Mouse (Mus musculus): ENCODE results near the gene Smg7. TPM values are rescaled to one million over a fixed set of nuclear protein-coding genes. Genes with fewer than 3 reads are reported as not detected.
"Not testable (repeated sequence)": the region's sequence is repeated elsewhere in the genome, so short reads cannot be mapped to it uniquely, and the experiment has no call there.

The Smg7 gene
- polyA plus RNA-seq, 1 experiment, result 53.7 TPM

- DNase-seq (ENCODE audit: low read depth), result peak; percentile 69
- TF ChIP-seq POLR2A (IDR thresholded peaks at IDR 0.05; ENCODE audit: borderline replicate concordance, extremely low read depth, insufficient read depth, insufficient read length, poor library complexity, severe bottlenecking) (no peak), CTCF (IDR thresholded peaks at IDR 0.05; ENCODE audit: borderline replicate concordance, extremely low read depth, insufficient read depth, insufficient read length) (no peak)
These were observed 1.2 kb upstream of the Smg7 start for GRCm38 (mm10) chr1:152903591-152904135.

- TF ChIP-seq CTCF (IDR thresholded peaks at IDR 0.05; ENCODE audit: borderline replicate concordance, extremely low read depth, insufficient read depth, insufficient read length) (no peak), POLR2A (IDR thresholded peaks at IDR 0.05; ENCODE audit: borderline replicate concordance, extremely low read depth, insufficient read depth, insufficient read length, poor library complexity, severe bottlenecking) (peak; percentile 73)
- DNase-seq (ENCODE audit: low read depth), result peak; percentile 99
These were observed 445 bp upstream of the Smg7 start for GRCm38 (mm10) chr1:152902665-152903516.

- TF ChIP-seq CTCF (IDR thresholded peaks at IDR 0.05; ENCODE audit: borderline replicate concordance, extremely low read depth, insufficient read depth, insufficient read length), result no peak
- no peak for TF ChIP-seq POLR2A (IDR thresholded peaks at IDR 0.05; ENCODE audit: borderline replicate concordance, extremely low read depth, insufficient read depth, insufficient read length, poor library complexity, severe bottlenecking)
These were observed 1.1 kb downstream of the Smg7 start for GRCm38 (mm10) chr1:152901419-152901764.

GRCm38 (mm10) chr1:152888086-152888485 is 14.4 kb downstream of the Smg7 start:
- not testable (repeated sequence) for DNase-seq (ENCODE audit: low read depth)

More at GRCm38 (mm10) chr1:152901419-152901764, 1.1 kb downstream of the Smg7 start:
- no peak for DNase-seq (ENCODE audit: low read depth)

DNA sequence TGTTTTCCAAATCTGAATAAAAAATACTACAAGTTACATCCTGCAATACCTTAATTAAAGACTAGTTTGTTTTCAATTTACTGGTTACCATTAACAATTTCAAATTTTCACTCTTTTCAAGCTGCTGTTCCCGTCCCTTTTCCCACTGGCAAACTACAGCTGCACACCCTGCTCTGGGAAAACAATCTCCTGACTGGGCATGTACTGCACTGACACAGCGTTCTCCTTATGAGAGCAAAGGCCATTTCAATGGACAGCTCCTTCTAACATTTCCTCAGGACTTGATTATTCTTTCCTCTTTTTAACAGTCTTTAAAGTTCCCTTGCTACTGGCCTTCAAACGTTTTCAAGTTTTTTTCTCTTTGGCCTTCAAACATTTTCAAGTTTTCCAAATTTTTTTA is 31.4 kb downstream of the Smg7 start:
- no peak for DNase-seq (ENCODE audit: low read depth)
- TF ChIP-seq POLR2A (IDR thresholded peaks at IDR 0.05; ENCODE audit: borderline replicate concordance, extremely low read depth, insufficient read depth, insufficient read length, poor library complexity, severe bottlenecking) (no peak), CTCF (IDR thresholded peaks at IDR 0.05; ENCODE audit: borderline replicate concordance, extremely low read depth, insufficient read depth, insufficient read length) (no peak)

DNA sequence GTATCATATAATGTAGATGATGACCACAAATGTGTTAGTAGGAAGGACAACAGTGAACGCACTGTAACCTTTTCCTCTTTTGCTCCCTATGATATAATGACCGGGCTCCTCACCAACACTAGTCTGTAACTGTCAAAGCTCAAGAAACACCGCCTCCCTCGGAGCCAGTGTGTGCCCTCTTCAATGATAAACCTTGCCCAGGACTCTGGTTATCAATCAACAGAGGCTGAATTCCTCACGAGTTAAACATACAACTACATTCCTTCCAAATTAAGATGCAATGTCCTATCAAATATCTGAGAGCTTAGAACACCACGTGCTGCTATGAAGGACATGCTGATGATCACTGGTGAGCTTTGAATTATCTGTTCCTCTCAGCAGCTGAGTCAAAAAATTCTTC is 32.5 kb downstream of the Smg7 start:
- no peak for DNase-seq (ENCODE audit: low read depth)
- TF ChIP-seq CTCF (IDR thresholded peaks at IDR 0.05; ENCODE audit: borderline replicate concordance, extremely low read depth, insufficient read depth, insufficient read length) (no peak), POLR2A (IDR thresholded peaks at IDR 0.05; ENCODE audit: borderline replicate concordance, extremely low read depth, insufficient read depth, insufficient read length, poor library complexity, severe bottlenecking) (no peak)

GRCm38 (mm10) chr1:152846856-152847255 is 55.6 kb downstream of the Smg7 start:
- TF ChIP-seq CTCF (IDR thresholded peaks at IDR 0.05; ENCODE audit: borderline replicate concordance, extremely low read depth, insufficient read depth, insufficient read length), result no peak
- TF ChIP-seq POLR2A (IDR thresholded peaks at IDR 0.05; ENCODE audit: borderline replicate concordance, extremely low read depth, insufficient read depth, insufficient read length, poor library complexity, severe bottlenecking), result no peak
- no peak for DNase-seq (ENCODE audit: low read depth)

DNA sequence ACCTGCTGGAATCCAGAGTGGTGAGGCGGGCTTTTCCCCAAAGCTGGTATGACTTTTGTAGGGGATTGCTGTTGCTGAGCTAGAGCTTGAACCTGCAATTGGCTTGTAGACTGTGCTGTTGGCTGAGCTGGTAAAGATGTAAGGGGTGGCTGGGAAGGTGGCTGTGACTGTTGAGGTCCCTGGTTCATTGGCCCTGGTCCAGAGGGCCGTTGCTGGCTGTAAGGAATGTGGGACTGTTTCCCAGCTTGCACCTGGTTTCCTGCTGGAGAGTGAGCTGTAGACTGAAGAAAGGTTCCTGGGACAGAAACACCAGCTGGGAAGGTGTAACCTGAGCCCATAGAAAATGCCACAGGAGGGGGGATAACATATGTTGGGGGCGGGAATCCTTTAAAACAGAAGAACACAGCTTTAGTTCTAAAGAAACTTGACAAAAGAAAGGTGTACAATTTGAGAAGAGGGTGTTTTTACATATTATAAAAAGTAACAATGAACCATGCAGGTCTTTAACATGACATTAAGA is 57.2 kb downstream of the Smg7 start:
- DNase-seq (ENCODE audit: low read depth), result no peak
- no peak for TF ChIP-seq CTCF (IDR thresholded peaks at IDR 0.05; ENCODE audit: borderline replicate concordance, extremely low read depth, insufficient read depth, insufficient read length)
- TF ChIP-seq POLR2A (IDR thresholded peaks at IDR 0.05; ENCODE audit: borderline replicate concordance, extremely low read depth, insufficient read depth, insufficient read length, poor library complexity, severe bottlenecking), result no peak

- no peak for DNase-seq (ENCODE audit: low read depth)
- TF ChIP-seq CTCF (IDR thresholded peaks at IDR 0.05; ENCODE audit: borderline replicate concordance, extremely low read depth, insufficient read depth, insufficient read length) (no peak), POLR2A (IDR thresholded peaks at IDR 0.05; ENCODE audit: borderline replicate concordance, extremely low read depth, insufficient read depth, insufficient read length, poor library complexity, severe bottlenecking) (no peak)
These were observed 57.8 kb downstream of the Smg7 start for GRCm38 (mm10) chr1:152844634-152845033.

DNA sequence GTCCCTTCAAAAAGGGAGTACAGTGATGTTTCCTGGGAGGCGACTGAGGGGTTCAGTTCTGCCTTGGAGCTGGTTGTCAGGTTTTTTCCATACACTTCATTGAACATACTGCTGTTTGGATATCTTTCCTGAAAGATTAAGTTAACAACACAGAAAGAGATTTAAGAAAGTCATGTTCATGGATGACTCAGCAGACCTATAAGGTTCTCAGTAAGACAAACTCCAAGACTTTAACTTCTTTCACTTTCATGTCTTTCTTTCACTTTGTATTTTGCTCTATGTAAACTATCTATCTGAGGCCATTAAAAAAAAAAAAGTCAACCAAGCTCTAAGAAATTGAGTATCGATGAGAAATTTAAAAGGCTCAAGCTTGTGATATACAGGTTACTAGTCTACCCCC is 61.4 kb downstream of the Smg7 start:
- no peak for TF ChIP-seq POLR2A (IDR thresholded peaks at IDR 0.05; ENCODE audit: borderline replicate concordance, extremely low read depth, insufficient read depth, insufficient read length, poor library complexity, severe bottlenecking)
- DNase-seq (ENCODE audit: low read depth), result no peak

DNA sequence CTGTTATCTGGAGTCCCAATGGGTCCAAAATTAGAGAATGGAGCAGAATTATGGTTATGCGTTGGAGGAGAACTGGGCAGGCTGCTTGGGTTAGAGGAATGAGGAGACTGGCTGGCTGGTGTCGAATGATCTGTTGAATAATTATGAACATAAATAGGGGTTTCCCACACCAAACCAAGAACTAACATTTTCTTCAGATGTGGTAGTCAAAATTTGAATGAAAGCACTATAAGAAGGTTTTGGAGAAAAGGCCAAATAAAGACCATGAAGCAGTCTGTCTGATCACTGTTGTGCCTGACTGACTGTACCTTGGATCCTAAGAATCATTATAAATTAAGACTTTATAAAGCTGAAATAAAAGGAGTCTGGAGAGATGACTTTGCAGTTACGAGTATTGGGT is 62.1 kb downstream of the Smg7 start:
- no peak for TF ChIP-seq POLR2A (IDR thresholded peaks at IDR 0.05; ENCODE audit: borderline replicate concordance, extremely low read depth, insufficient read depth, insufficient read length, poor library complexity, severe bottlenecking)
- TF ChIP-seq CTCF (IDR thresholded peaks at IDR 0.05; ENCODE audit: borderline replicate concordance, extremely low read depth, insufficient read depth, insufficient read length), result no peak
- no peak for DNase-seq (ENCODE audit: low read depth)

- no peak for DNase-seq (ENCODE audit: low read depth)
- no peak for TF ChIP-seq POLR2A (IDR thresholded peaks at IDR 0.05; ENCODE audit: borderline replicate concordance, extremely low read depth, insufficient read depth, insufficient read length, poor library complexity, severe bottlenecking)
- no peak for TF ChIP-seq CTCF (IDR thresholded peaks at IDR 0.05; ENCODE audit: borderline replicate concordance, extremely low read depth, insufficient read depth, insufficient read length)
These were observed 63.6 kb downstream of the Smg7 start for GRCm38 (mm10) chr1:152838841-152839240.
